Mouse (Mus musculus) kidney, embryonic 15.5 days (tissue): ENCODE data around the gene Islr. TPM values are rescaled to one million over a fixed set of nuclear protein-coding genes. Genes with fewer than 3 reads are reported as not detected.

Source experiments
- ATAC-seq: fragments of 200-750 bp; cut with Nextera tagmentation; replicated peaks from 2 replicates; pipeline ENCODE4 v1.8.0; 2017; ENCODE audit warnings: moderate TSS enrichment; ENCODE audit not compliant: low FRiP score
- H3K27ac ChIP-seq: fragments of 300-500 bp; sonication (generic); 2 replicates; pipeline ENCODE4 v1.5.1; 2015; ENCODE audit warnings: mild to moderate bottlenecking, inconsistent platforms
- H3K27me3 ChIP-seq: fragments of 300-500 bp; sonication (generic); 2 replicates; pipeline ENCODE4 v1.6.1; 2015; ENCODE audit warnings: inconsistent platforms
- H3K36me3 ChIP-seq: fragments of 300-500 bp; sonication (generic); 2 replicates; pipeline ENCODE4 v1.6.1; 2015; ENCODE audit warnings: inconsistent platforms
- H3K4me1 ChIP-seq: fragments of 300-500 bp; sonication (generic); 2 replicates; pipeline ENCODE4 v1.6.1; 2015; ENCODE audit warnings: inconsistent platforms
- H3K4me2 ChIP-seq: fragments of 300-500 bp; sonication (generic); 2 replicates; pipeline ENCODE4 v1.6.1; 2015; ENCODE audit warnings: moderate library complexity, mild to moderate bottlenecking, inconsistent platforms
- H3K4me3 ChIP-seq: fragments of 300-500 bp; sonication (generic); replicated peaks from 2 replicates; pipeline ENCODE4 v1.5.1; 2015; ENCODE audit warnings: mild to moderate bottlenecking, inconsistent platforms
- H3K9ac ChIP-seq: fragments of 300-500 bp; sonication (generic); 2 replicates; pipeline ENCODE4 v1.6.1; 2015; ENCODE audit warnings: mild to moderate bottlenecking, inconsistent platforms
- H3K9me3 ChIP-seq: fragments of 300-500 bp; sonication (generic); replicated peaks from 2 replicates; pipeline ENCODE4 v1.6.1; 2016; ENCODE audit warnings: inconsistent platforms
- WGBS: fragments of 180-500 bp; shearing (Covaris S2); methylation state at CpG from one replicate; pipeline ENCODE4 v1.1.7; 2015; ENCODE audit warnings: mixed read lengths; 5-methylcytosine and 5-hydroxymethylcytosine counted together
- polyA plus RNA-seq: library from polyadenylated mRNA; unstranded; fragments of >200 nt; fragmentation: Nextera tagmentation; extraction: Ambion mirVana; gene quantifications from 2 replicates; pipeline ENCODE4 v1.2.1, GENCODE M21; 2015

Gene Islr
- polyA plus RNA-seq, 1 experiment from 2014 or later: 94.7 TPM

- no peak overlapping the region for H3K4me3 ChIP-seq
These were observed 38.6 kb upstream of the Islr start for GRCm38 (mm10) chr9:58242696-58243095.

GRCm38 (mm10) chr9:58241780-58242485, 37.8 kb upstream of the Islr start:
- Histone ChIP-seq H3K27me3 (no peaks in the 10 kb centered on the region), H3K4me3 (no peak overlapping the region), H3K4me1 (peaks cover 38% of the 10 kb centered on the region), H3K4me2 (no peak overlapping the region), H3K9ac (no peak overlapping the region), H3K27ac (peak overlapping the region; percentile 58), H3K36me3 (peaks cover 50% of the 10 kb centered on the region), H3K9me3 (no peaks in the 10 kb centered on the region)
- 51% methylated on average over 9 of the region's 9 CpGs for WGBS
- ATAC-seq: no peak; the same call in 1 of the 2 replicates

More at GRCm38 (mm10) chr9:58242696-58243095, 38.6 kb upstream of the Islr start:
- 76% methylated on average over 5 of the region's 5 CpGs for WGBS
- peaks cover 46% of the 10 kb centered on the region for H3K4me1 ChIP-seq
- H3K4me2 ChIP-seq: no peak overlapping the region
- H3K9me3 ChIP-seq: no peaks in the 10 kb centered on the region
- H3K27me3 ChIP-seq: no peaks in the 10 kb centered on the region
- no peak overlapping the region for H3K9ac ChIP-seq
- peaks cover 50% of the 10 kb centered on the region for H3K36me3 ChIP-seq
- no peak for ATAC-seq
- H3K27ac ChIP-seq: peak overlapping the region; percentile 58

DNA sequence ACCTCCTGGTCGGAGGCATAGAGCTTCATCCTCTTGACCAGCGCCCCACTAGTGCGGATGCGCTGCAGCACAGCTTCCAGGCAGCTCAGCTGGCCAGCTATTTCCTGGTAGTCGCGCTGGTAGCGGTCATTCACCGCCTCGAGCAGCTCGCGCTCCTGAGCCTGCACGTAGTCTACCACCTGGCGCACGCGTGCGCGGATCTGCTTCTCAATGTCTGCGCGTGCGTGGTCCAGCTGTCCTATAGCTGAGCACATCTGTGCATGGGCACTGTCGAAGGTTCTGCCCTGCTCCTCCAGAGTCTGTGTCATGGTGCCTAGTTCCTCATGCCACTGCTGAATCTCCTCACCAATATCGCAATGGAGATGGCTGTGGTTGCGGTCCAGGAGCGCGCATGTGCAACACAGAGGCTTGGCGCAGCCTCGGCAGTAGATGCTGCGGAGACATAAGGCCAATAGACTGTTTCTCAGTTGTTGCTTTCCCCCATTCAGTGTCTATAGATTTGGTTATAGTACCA, 30.5 kb upstream of the Islr start:
- 96% methylated on average over 28 of the region's 28 CpGs for WGBS
- no peak overlapping the region for H3K9ac ChIP-seq
- H3K9me3 ChIP-seq: no peaks in the 10 kb centered on the region
- no peak overlapping the region for H3K4me3 ChIP-seq
- H3K27me3 ChIP-seq: no peaks in the 10 kb centered on the region
- H3K4me1 ChIP-seq: peaks cover 13% of the 10 kb centered on the region
- H3K36me3 ChIP-seq: peaks cover 50% of the 10 kb centered on the region
- no peak overlapping the region for H3K4me2 ChIP-seq
- ATAC-seq: no peak
- no peak overlapping the region for H3K27ac ChIP-seq

GRCm38 (mm10) chr9:58232374-58232773, 28.3 kb upstream of the Islr start:
- no peak overlapping the region for H3K9ac ChIP-seq
- H3K4me2 ChIP-seq: no peak overlapping the region
- no peaks in the 10 kb centered on the region for H3K9me3 ChIP-seq
- no peaks in the 10 kb centered on the region for H3K27me3 ChIP-seq
- no peak for ATAC-seq
- H3K27ac ChIP-seq: peak overlapping the region; percentile 62
- peaks cover 13% of the 10 kb centered on the region for H3K4me1 ChIP-seq
- 47% methylated on average over 5 of the region's 5 CpGs for whole genome bisulfite sequencing
- no peak overlapping the region for H3K4me3 ChIP-seq
- H3K36me3 ChIP-seq: peaks cover 72% of the 10 kb centered on the region

- Histone ChIP-seq H3K4me3 (no peak overlapping the region), H3K27me3 (no peaks in the 10 kb centered on the region), H3K9me3 (no peaks in the 10 kb centered on the region), H3K4me1 (peaks cover 13% of the 10 kb centered on the region), H3K36me3 (peaks cover 76% of the 10 kb centered on the region), H3K9ac (no peak overlapping the region), H3K4me2 (no peak overlapping the region), H3K27ac (peak overlapping the region; percentile 62)
- 41% methylated on average over 6 of the region's 6 CpGs for WGBS
- ATAC-seq: no peak
These were observed 27.6 kb upstream of the Islr start for GRCm38 (mm10) chr9:58231746-58232145.

GRCm38 (mm10) chr9:58228777-58229466, 24.8 kb upstream of the Islr start:
- Histone ChIP-seq H3K4me2 (no peak overlapping the region), H3K27ac (no peak overlapping the region), H3K9ac (no peak overlapping the region), H3K4me3 (no peak overlapping the region), H3K9me3 (no peaks in the 10 kb centered on the region), H3K27me3 (no peaks in the 10 kb centered on the region), H3K4me1 (peaks cover 13% of the 10 kb centered on the region), H3K36me3 (peaks cover 90% of the 10 kb centered on the region)
- WGBS: 95% methylated on average over 9 of the region's 9 CpGs
- ATAC-seq: no peak

DNA sequence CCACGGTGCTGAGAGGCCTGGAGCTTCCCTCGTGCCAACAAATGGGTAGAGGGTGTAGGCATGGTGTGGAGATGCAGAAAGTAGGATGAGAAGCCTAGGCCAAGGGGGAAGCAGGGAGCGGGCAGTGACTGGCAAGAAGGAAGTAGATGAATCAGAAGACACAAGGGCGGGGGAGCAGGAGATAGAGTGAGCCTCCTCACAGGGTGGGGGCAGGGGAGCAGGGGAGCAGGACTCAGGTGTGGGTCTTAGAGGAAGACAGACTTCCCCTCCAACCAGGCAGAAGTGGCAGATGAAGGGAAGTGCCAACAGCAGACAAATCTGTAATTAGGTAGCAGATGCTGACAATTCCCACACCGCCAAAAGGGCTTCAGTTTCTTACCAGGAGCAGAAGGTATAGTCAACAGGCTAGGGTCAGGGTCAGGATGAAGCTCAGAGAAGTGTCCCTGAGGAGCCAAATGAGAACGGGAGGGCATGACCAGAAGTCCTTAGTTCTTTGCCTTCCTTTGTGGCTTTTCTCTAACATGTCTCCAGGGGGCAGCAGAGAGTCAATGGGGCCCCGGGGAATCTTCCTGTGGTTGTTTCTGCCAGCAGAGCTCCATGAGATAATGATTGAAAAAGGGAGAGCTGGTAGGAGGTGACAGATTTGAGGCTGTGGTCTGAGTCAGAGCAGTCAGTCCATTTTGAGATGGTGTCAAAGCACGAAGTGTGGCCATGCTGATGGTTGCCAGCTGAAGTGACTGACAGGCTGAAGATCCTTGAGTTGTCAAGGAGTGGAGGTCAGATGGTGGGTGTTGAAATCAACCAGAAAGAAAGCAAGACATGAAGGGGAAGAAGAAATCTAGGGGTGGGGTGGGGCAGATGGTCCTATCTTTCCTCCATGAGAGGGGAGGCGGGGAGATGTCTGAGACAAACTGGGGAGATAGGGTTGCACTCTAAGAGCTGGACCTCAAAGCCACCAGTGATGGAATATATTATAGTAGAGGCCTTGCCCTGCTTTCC, 22.1 kb upstream of the Islr start:
- no peak overlapping the region for H3K4me2 ChIP-seq
- WGBS: 63% methylated on average over 9 of the region's 9 CpGs
- H3K9ac ChIP-seq: no peak overlapping the region
- no peak overlapping the region for H3K27ac ChIP-seq
- no peak overlapping the region for H3K4me3 ChIP-seq
- no peak for ATAC-seq
- no peaks in the 10 kb centered on the region for H3K4me1 ChIP-seq
- H3K27me3 ChIP-seq: no peaks in the 10 kb centered on the region
- H3K36me3 ChIP-seq: peaks cover 92% of the 10 kb centered on the region
- no peaks in the 10 kb centered on the region for H3K9me3 ChIP-seq

DNA sequence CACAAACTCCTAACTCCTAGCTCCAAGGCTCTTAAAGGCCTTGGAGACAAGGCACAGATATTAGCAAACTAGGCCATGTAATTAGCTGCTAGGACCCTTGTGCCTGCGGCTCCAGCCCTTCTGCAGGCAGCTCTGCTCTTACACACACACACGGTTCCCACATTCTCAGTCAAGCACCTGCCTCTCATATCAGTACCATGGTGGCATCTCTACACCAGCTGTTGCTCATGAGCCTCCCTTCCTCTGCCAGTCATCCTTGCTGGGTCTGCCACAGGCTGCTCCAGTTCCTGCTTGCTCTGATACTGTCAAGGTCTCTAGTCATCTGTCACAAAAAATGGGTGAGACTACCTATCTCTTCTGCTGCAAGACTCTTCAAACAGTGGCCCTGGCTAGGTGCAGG, 20.2 kb upstream of the Islr start:
- peaks cover 6% of the 10 kb centered on the region for H3K4me1 ChIP-seq
- H3K9ac ChIP-seq: no peak overlapping the region
- H3K9me3 ChIP-seq: no peaks in the 10 kb centered on the region
- WGBS: 98% methylated on average over 2 of the region's 2 CpGs
- peaks cover 93% of the 10 kb centered on the region for H3K36me3 ChIP-seq
- no peak overlapping the region for H3K4me2 ChIP-seq
- ATAC-seq: no peak
- no peak overlapping the region for H3K27ac ChIP-seq
- H3K4me3 ChIP-seq: no peak overlapping the region
- H3K27me3 ChIP-seq: no peaks in the 10 kb centered on the region

DNA sequence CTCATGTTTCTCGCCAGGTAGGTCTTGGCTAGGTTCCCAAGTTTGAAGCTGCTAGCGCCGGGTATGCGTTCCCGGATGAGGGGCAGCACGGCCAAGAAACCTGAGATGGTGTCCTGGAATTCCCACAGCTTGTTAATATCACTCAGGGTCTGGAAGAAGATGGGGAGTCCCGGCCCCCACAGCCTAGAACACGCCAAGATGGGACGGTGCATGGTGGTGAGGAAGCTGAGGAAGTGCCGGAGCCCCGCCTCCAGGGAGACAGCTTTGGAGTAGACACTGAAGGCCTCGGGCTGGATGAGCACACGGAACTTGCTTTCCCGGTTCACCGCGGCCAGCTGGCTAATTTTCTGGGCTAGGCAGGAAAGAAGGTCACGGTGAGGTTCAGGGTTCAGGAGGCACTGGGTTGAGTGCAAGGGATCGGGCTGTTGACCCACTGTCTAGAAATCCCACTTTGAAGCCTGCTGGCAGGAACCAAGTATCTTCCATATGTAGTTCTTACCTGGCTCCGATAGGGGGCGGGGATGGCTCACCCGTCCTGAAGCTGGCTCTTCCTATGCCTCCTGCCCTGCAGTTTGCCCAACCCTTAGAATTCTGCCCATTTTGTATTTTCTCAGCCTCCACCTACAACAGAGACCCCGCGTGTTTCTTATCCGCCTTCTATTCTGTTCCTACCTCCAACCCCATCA, 16.3 kb upstream of the Islr start:
- H3K27ac ChIP-seq: no peak overlapping the region
- 65% methylated on average over 24 of the region's 24 CpGs for WGBS
- H3K9ac ChIP-seq: no peak overlapping the region
- H3K27me3 ChIP-seq: no peaks in the 10 kb centered on the region
- peaks cover 21% of the 10 kb centered on the region for H3K4me1 ChIP-seq
- peaks cover 65% of the 10 kb centered on the region for H3K36me3 ChIP-seq
- H3K4me3 ChIP-seq: no peak overlapping the region
- ATAC-seq: no peak
- H3K9me3 ChIP-seq: no peaks in the 10 kb centered on the region
- no peak overlapping the region for H3K4me2 ChIP-seq

- no peak overlapping the region for H3K4me2 ChIP-seq
- H3K9ac ChIP-seq: no peak overlapping the region
- H3K4me3 ChIP-seq: no peak overlapping the region
- H3K9me3 ChIP-seq: no peaks in the 10 kb centered on the region
- no peak for ATAC-seq
- H3K4me1 ChIP-seq: peaks cover 39% of the 10 kb centered on the region
- no peaks in the 10 kb centered on the region for H3K27me3 ChIP-seq
- H3K27ac ChIP-seq: no peak overlapping the region
- peaks cover 47% of the 10 kb centered on the region for H3K36me3 ChIP-seq
- WGBS: 88% methylated on average over 3 of the region's 3 CpGs
These were observed 14.4 kb upstream of the Islr start for GRCm38 (mm10) chr9:58218539-58218938.

- Histone ChIP-seq H3K9me3 (no peaks in the 10 kb centered on the region), H3K4me1 (peaks cover 45% of the 10 kb centered on the region), H3K27me3 (no peaks in the 10 kb centered on the region), H3K9ac (no peak overlapping the region), H3K27ac (no peak overlapping the region), H3K36me3 (peaks cover 26% of the 10 kb centered on the region), H3K4me3 (no peak overlapping the region), H3K4me2 (no peak overlapping the region)
- ATAC-seq: no peak; the same call in 1 of the 2 replicates
- WGBS: 50% methylated on average over 6 of the region's 6 CpGs
These were observed 12.3 kb upstream of the Islr start for GRCm38 (mm10) chr9:58216402-58216801.
